Mouse (Mus musculus) heart, embryonic 16.5 days (tissue): ENCODE data around the gene Spata21. TPM values are rescaled to one million over a fixed set of nuclear protein-coding genes. Genes with fewer than 3 reads are reported as not detected.

Experiments
- ATAC-seq: fragments of 200-750 bp; cut with Nextera tagmentation; replicated peaks from 2 replicates; pipeline ENCODE4 v1.8.0; 2017; ENCODE audit warnings: moderate number of reproducible peaks; ENCODE audit not compliant: insufficient read depth, low FRiP score; ENCODE audit errors: extremely low read depth
- H3K27ac ChIP-seq: fragments of 300-500 bp; sonication (generic); 2 replicates; pipeline ENCODE4 v1.5.1; 2014; ENCODE audit warnings: mild to moderate bottlenecking, low read length, control low read depth, moderate library complexity
- H3K27me3 ChIP-seq: fragments of 300-500 bp; sonication (generic); 2 replicates; pipeline ENCODE4 v1.6.1; 2014; ENCODE audit warnings: low read length, mixed read lengths; ENCODE audit not compliant: control insufficient read depth, insufficient read depth
- H3K36me3 ChIP-seq: fragments of 300-500 bp; sonication (generic); 2 replicates; pipeline ENCODE4 v1.6.1; 2014; ENCODE audit not compliant: control insufficient read depth, insufficient read depth
- H3K4me1 ChIP-seq: fragments of 300-500 bp; sonication (generic); 2 replicates; pipeline ENCODE4 v1.6.1; 2014; ENCODE audit warnings: low read length, mixed read lengths; ENCODE audit not compliant: control insufficient read depth, insufficient read depth
- H3K4me2 ChIP-seq: fragments of 300-500 bp; sonication (generic); 2 replicates; pipeline ENCODE4 v1.6.1; 2014; ENCODE audit warnings: low read depth, mild to moderate bottlenecking, control low read depth, low read length
- H3K4me3 ChIP-seq: fragments of 300-500 bp; sonication (generic); 2 replicates; pipeline ENCODE4 v1.5.1; 2014; ENCODE audit warnings: mild to moderate bottlenecking, control low read depth, low read length
- H3K9ac ChIP-seq: fragments of 300-500 bp; sonication (generic); 2 replicates; pipeline ENCODE4 v1.6.1; 2014; ENCODE audit warnings: low read length, control low read depth
- H3K9me3 ChIP-seq: fragments of 300-500 bp; sonication (generic); replicated peaks from 2 replicates; pipeline ENCODE4 v1.6.1; 2016; ENCODE audit warnings: low read length; ENCODE audit not compliant: control insufficient read depth
- WGBS: fragments of 180-500 bp; shearing (Covaris S2); extraction: QIAGEN DNeasy Blood & Tissue Kit; methylation state at CpG from one replicate; pipeline ENCODE4 v1.1.7; 2014; 5-methylcytosine and 5-hydroxymethylcytosine counted together
- polyA plus RNA-seq: library from polyadenylated mRNA; unstranded; fragments of >200 nt; fragmentation: Nextera tagmentation; extraction: Ambion mirVana; gene quantifications from 2 replicates; pipeline ENCODE4 v1.2.1, GENCODE M21; 2015

Gene Spata21
- polyA plus RNA-seq, 1 experiment from 2014 or later, result 0.08 TPM

DNA sequence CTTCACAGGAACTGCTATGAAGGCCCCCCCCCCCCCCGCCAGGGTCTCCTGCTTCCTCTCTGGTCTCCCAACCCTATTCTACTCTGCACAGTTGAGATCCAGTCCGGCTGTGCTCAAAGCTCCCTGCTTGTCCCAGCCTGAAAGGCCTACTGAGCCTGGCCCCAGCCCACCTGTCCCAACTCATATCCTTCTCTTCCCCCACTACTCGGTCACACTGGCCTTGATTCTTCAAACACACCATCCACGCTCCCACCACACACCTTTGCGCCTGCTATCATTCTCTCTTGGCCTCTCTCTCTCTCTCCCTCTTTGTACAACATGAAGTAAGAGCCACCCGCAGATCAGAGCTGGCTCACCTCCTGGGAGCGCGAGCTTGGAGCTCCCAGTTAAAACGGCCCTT, 29.3 kb upstream of the Spata21 start:
- no peak overlapping the region for H3K9ac ChIP-seq
- H3K27ac ChIP-seq, result no peak overlapping the region
- no peak overlapping the region for H3K4me3 ChIP-seq
- no peak overlapping the region for H3K4me2 ChIP-seq
- H3K4me1 ChIP-seq, result peaks cover 23% of the 10 kb centered on the region
- whole genome bisulfite sequencing, result 70% methylated on average over 8 of the region's 9 CpGs
- no peak for ATAC-seq
- no peaks in the 10 kb centered on the region for H3K9me3 ChIP-seq
- H3K27me3 ChIP-seq, result no peaks in the 10 kb centered on the region
- peaks cover 8% of the 10 kb centered on the region for H3K36me3 ChIP-seq

DNA sequence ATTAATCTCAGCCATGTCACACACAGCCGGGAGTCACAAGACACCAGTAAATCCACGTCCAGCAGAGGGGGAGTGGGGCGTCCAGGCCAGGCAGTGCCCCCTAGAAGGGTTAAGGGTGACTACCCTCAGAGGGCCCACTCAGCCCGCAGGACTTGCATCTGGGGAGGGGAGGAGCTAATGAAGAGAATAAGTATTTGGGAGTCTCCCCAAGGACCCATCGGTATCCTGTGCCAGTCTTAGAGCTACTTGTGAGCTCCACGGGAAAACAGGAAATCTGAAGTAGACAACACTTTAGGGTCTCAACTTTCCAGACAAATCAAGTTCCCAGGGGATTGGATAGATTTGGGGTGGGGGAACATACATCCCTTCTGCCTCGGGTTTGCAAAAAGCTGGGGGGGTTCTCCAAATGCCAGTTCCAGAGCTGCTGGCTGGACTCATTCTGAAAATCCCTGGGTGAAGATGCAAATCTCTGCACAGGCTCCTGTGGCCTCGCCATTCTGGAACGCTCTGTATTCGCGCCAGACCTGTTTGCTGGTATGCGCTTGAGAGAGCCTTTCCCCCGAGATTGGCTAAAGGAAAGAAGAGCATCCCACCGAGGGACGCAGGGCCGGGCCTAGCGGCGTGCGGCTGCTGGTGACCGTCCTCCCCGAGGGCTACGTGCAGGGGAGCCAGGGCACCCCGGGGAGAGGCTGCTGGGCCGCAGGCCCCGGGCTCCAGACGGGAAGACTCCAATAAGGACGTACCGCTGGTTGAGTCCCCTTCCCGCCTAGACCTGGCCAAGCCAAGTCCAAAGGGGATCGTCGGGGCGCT, 28.3 kb upstream of the Spata21 start:
- no peak; the same call in 1 of the 2 replicates for ATAC-seq
- Histone ChIP-seq H3K4me1 (peaks cover 23% of the 10 kb centered on the region), H3K27me3 (no peaks in the 10 kb centered on the region), H3K9ac (peak overlapping the region; percentile 82), H3K4me3 (peak overlapping the region; percentile 70), H3K27ac (peak overlapping the region; percentile 90), H3K9me3 (no peaks in the 10 kb centered on the region), H3K36me3 (peaks cover 8% of the 10 kb centered on the region), H3K4me2 (peak overlapping the region; percentile 77)
- WGBS, result 2% methylated on average over 32 of the region's 32 CpGs

DNA sequence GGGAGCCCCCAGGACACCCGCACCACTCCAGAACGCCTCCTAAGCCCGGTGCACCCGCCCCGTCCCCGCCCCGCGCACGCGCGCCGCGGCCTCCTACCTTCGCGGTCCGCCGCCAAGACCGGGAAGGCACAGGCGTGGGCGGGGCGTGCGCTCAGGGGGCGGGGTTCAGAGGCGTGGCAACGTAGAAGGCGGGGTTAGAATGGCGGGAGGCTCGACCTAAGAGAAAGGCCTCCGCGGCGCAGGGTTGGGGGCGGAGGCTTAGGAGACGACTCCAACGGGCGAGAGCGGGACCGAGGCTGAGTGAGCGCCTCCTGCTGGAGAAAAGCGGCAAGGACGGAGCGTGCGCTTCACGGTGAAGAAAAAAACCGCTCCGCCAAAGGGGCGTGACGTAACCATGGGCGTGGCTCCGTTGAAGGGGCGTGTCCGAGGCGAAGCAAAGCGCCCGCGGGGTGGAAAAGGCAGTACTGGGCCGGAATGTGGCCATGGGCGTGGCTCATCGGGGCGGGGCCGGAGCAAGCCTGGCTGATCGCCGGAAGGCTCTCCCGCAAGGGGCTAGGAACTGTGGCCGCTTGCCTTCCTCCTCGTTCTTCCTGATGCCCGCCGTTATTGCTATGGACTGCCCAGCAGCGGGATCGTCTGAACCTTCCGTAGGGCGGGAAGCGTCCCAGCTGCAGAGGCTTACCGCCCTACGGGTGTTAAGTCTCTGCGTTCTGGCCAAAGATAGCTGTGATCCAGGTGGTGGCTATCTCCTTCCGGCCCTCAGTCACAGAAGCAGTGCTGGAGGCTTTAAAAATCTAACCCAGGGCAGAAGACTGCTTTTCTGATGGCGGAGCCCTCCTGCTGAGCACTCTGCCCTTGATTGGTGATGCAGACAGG, 27.5 kb upstream of the Spata21 start, which contains the start of gene Crocc:
Gene Crocc, minus strand, starts transcription at position 125 of the 876 bp plus-strand sequence.
- Histone ChIP-seq H3K36me3 (peaks cover 11% of the 10 kb centered on the region), H3K27me3 (no peaks in the 10 kb centered on the region), H3K4me3 (peak within 1 kb of the TSS; percentile 70), H3K9ac (peak within 1 kb of the TSS; percentile 82), H3K9me3 (no peaks in the 10 kb centered on the region), H3K27ac (peak within 1 kb of the TSS; percentile 90), H3K4me2 (peak within 1 kb of the TSS; percentile 77), H3K4me1 (peaks cover 23% of the 10 kb centered on the region)
- peak; percentile 96 for ATAC-seq
- WGBS, result under 1% methylated on average over 75 of the region's 77 CpGs

DNA sequence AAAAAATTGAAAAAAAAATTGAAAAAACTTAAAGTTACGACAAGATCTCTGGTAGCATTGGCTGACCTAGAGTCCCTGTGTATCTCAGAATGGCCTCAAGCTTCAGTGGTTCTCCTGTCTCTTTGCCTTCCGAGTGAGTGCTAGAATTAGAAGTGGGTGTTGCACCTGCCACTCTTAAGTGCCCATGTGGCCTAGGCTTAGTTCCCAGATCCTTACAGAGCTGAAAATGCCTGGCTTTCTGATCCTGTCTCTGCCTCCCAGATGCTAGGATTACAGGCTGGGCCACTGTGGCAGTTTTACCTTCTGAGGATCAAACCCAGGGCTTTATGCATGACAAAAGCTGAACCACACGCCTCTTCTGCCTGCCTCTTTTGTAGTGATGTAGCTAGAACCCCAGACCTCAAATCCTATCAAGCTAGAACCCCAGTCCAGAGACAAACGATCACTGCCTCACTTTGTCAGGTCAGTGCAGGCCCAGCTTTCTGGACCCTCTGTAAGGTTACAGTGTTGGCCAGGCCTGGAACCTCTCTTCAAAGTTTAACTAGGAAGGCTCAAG, 24.0 kb upstream of the Spata21 start:
- Histone ChIP-seq H3K27me3 (no peaks in the 10 kb centered on the region), H3K36me3 (peaks cover 29% of the 10 kb centered on the region), H3K27ac (peak overlapping the region; percentile 21; the same call in 1 of the 2 replicates), H3K4me2 (no peak overlapping the region), H3K4me3 (no peak overlapping the region), H3K9ac (no peak overlapping the region), H3K9me3 (no peaks in the 10 kb centered on the region), H3K4me1 (peaks cover 48% of the 10 kb centered on the region)
- ATAC-seq, result no peak
- 66% methylated on average over 4 of the region's 4 CpGs for WGBS

DNA sequence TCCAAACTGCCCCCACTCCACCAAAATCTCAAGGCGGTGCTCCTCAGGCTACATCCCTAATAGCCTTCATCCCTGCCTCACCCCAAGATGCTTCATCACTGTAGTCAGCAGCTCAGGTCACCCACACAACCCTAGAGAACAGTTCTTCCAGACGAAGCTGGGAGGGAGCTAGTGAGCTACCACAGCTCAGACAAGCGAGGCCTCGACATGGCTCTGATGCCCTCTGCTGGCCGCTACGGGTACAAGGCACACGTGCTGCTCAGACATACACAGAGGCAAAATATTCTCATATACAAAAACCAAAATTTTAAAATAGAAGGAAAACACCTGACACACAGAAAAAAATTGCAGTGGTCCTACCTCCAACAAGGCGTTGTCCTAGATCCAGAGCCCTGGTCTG, 23.0 kb upstream of the Spata21 start:
- WGBS, result 5% methylated on average over 8 of the region's 8 CpGs
- no peak for ATAC-seq
- H3K27ac ChIP-seq, result no peak overlapping the region

DNA sequence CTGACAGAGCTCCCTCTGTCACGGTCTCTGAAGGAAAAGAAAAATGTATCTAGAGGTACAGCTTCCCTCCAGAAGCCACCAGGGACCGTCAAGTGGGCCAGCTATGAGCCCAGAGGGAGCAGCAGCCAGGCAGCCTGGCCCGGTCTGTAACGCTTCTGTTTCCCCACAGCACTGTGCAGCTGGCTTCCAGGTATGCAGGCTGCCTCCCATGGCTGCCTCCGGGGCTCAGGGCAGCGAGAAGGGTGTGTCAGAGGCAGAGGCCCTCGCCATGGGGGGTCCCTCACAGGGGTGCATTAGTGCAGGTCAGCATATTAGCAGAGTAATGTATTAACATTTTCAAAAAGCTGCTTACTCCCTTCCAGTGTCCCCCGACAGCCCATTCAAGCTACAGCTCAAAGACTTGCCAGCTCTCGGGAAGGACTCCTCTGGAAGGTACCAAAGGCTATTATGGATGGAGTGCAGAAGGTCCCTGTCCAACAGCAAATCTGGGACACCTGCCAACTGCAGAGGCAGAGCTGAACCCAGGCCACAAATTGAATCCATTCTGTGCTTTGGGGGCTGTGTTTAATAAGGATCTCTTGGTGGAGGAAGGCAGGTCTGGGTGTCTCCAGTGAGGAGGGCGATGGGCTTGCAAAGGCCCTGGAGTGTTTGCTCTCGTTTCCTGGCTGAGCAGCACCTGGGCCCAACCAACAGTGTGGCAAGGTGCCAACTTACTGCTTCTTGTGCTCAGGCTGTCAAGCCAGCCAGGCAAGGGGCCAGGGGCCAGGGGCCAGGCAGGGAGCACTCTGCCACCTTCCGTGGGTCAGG, 21.2 kb upstream of the Spata21 start:
- Histone ChIP-seq H3K4me2 (no peak overlapping the region), H3K9me3 (no peaks in the 10 kb centered on the region), H3K4me1 (peaks cover 34% of the 10 kb centered on the region), H3K36me3 (peaks cover 38% of the 10 kb centered on the region), H3K9ac (peak overlapping the region; percentile 35; the same call in 1 of the 2 replicates), H3K4me3 (no peak overlapping the region), H3K27ac (peak overlapping the region; percentile 62), H3K27me3 (no peaks in the 10 kb centered on the region)
- ATAC-seq, result 0 out of 2 replicates have a peak, but pooled peaks have one; percentile 33
- WGBS, result 57% methylated on average over 12 of the region's 12 CpGs

More for the DNA sequence above, 23.0 kb upstream of the Spata21 start:
- H3K36me3 ChIP-seq, result peaks cover 29% of the 10 kb centered on the region
- no peak overlapping the region for H3K4me3 ChIP-seq
- no peaks in the 10 kb centered on the region for H3K9me3 ChIP-seq
- no peak overlapping the region for H3K4me2 ChIP-seq
- no peak overlapping the region for H3K9ac ChIP-seq
- no peaks in the 10 kb centered on the region for H3K27me3 ChIP-seq
- peaks cover 41% of the 10 kb centered on the region for H3K4me1 ChIP-seq

DNA sequence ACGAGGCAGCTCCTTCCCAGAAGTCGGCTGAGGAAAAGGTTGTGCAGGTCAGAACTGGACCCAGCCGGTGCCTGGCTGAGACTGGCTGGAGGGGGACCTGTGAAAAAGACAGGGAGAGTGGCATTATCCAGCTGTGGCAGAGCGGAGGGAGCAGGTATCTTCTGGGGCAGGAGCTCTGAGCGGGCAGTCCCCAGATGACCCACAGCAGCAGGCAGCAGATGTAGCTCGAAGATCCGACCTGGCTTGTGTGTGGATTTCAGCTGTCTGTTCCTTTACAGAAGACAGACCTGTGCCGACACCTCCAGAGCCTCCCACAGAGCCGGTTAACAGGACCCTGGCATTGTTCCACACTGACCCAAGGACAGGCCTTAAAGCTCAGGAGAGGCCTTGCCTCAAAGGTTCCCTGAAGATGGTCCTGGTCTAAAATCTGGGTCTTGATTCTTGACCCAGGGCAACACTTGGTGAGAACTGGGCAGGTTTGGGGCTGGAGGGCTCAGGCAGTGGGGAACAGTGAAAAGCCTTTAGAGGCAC, 20.6 kb upstream of the Spata21 start:
- Histone ChIP-seq H3K9me3 (no peaks in the 10 kb centered on the region), H3K4me2 (no peak overlapping the region), H3K4me1 (peaks cover 34% of the 10 kb centered on the region), H3K9ac (no peak overlapping the region), H3K27ac (peak overlapping the region; percentile 62), H3K27me3 (no peaks in the 10 kb centered on the region), H3K4me3 (no peak overlapping the region), H3K36me3 (peaks cover 42% of the 10 kb centered on the region)
- no peak for ATAC-seq
- WGBS, result 55% methylated on average over 9 of the region's 9 CpGs

DNA sequence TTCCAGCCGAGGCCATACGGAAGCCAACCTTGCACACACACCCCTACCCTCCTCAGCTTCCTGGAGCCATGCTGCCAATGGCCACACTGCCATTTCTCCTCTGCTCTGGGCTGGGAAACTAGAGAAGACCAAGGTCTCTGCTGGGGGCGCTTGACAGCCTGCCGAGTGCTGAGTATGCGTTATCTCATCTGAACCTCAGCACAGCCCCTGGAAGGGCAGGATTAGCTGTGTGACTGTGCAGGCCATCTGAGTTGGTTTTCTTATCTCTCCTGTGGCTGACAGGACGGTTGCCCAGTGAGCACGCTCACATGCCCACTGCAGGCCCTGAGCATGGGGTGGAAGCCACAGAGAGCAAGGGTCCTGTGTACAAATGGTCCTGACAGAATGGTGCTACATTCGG, 19.5 kb upstream of the Spata21 start:
- Histone ChIP-seq H3K36me3 (peaks cover 42% of the 10 kb centered on the region), H3K9me3 (no peaks in the 10 kb centered on the region), H3K4me2 (no peak overlapping the region), H3K27ac (no peak overlapping the region), H3K4me3 (no peak overlapping the region), H3K4me1 (peaks cover 42% of the 10 kb centered on the region), H3K27me3 (no peaks in the 10 kb centered on the region), H3K9ac (no peak overlapping the region)
- ATAC-seq, result no peak
- 48% methylated on average over 8 of the region's 8 CpGs for WGBS
